Mouse (Mus musculus) frontal cortex, adult (tissue): ENCODE data around the gene Ccdc162.

Source experiments
- ATAC-seq: cut with Nextera tagmentation; 2 replicates; pipeline ENCODE4 v1.9.2; 2017; ENCODE audit warnings: mild to moderate bottlenecking, moderate library complexity, mixed read lengths; ENCODE audit not compliant: low TSS enrichment

The Ccdc162 gene

DNA sequence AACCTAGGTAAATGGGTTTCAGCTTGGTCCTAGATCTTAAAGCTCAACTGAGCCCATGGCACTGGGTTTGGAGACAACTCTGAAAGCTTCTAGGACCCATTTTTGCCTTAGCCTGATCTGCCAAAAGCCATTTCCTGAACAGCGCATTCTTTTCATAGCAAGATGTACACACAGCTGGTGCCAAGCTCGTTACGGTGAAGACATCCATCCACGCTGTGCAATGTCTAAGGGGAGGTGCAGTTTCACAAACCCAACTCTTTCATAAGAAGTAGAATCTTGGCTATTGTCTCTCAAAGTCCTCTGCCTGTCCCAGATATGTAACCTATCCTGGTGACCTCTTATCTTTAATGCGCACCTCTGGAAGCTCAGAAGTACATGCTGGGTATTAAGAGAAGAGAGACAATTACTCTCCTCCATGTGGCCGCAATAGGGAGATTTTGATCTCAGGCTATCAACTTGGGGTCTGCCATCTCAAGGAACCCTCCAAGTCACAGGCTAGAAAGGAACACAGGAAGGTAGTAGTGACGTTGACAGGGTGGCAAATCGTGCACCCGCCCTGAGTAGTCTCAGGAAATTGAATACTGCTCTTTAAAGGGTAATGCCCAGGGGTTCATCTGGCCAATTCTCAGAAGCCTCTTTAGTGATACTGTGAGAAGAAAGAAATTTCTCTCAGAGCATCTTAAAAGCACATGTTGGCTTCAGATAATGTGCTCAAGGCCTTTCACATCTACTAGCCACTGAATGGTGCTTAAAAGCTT is 81.0 kb downstream of the Ccdc162 start:
- peak; percentile 94 for ATAC-seq

DNA sequence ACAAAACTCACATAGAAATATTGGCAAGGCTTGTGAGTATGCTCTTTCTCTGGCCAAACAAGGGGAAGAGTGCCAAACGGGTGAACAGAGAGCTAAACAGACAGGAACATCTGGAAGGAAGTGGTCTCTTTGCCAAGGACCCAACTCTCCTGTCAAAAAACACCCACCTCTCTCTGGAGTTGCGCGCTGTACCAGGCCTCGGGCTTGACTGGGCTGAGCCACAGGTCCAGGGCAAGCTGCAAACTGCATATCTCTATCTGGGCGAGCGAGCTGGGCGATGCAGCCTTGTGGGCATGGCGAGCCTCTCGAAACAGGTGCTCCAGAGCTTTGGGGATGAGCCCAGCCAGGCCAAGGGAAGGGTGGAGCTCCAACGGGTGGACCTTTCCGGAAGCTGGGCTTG is 82.6 kb downstream of the Ccdc162 start:
- ATAC-seq: no peak

- no peak for ATAC-seq
These were observed 84.4 kb downstream of the Ccdc162 start for GRCm38 (mm10) chr10:41632062-41632461.

DNA sequence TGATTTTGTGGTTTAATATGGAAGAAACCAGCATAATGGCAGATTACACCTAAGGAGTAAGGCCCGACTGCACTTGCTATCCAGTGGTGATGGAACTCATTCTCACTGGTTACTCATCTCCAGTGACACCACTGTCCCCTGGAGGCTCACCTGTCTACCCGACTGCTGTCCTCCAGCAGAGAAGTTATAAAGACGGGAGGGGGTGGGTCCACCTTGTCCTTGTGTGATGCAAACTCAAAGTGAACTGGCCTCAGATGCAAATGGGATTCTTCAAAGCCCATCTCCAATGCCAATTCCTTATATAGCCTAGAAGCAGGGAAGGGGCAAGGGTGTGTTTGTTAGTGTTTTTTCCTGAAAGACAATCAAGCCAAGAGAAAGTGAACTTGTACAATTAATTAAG is 89.4 kb downstream of the Ccdc162 start:
- no peak for ATAC-seq

DNA sequence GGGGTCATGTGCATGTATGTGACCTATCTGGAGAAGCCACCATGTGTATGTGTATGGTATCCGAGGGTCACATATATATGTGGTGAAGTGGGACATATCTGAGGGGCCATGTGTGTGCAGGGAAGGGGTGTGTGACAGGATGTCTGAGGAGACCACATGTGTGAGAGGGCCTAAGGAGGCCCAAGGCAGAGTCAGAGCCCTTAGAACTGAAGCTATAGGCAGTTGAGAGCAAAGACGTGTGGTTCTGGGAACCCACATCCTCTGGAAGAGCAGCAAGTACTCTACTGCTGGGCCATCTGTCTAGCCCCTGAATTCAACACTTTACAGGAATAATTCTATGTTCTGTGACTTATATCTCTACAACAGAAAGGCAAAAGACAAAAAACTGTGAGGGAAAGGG is 96.4 kb downstream of the Ccdc162 start:
- ATAC-seq: no peak

- ATAC-seq: no peak
These were observed 100.9 kb downstream of the Ccdc162 start for GRCm38 (mm10) chr10:41615487-41615886.

GRCm38 (mm10) chr10:41611941-41612340 is 104.5 kb downstream of the Ccdc162 start:
- no peak for ATAC-seq

- no peak for ATAC-seq
These were observed 107.0 kb downstream of the Ccdc162 start for GRCm38 (mm10) chr10:41609475-41609874.

DNA sequence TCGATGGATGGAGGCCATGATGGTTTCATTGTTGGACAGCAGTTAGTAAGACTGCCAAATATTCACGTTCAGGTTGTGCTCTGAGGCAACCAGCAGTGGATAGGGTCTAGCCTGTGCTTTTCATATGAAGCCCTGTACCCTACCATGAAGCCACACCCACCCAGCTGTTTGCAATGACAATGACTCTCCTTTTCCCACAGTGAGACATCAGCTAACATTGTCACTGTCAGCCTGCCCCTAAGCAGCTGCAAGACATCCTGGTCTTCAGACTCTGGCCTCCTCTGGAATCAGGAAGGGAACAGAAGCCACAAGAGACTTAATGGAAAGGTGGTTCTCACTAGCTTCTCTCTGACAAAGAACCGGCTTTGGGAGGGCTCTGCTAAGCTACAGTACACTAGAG is 107.9 kb downstream of the Ccdc162 start:
- no peak for ATAC-seq

DNA sequence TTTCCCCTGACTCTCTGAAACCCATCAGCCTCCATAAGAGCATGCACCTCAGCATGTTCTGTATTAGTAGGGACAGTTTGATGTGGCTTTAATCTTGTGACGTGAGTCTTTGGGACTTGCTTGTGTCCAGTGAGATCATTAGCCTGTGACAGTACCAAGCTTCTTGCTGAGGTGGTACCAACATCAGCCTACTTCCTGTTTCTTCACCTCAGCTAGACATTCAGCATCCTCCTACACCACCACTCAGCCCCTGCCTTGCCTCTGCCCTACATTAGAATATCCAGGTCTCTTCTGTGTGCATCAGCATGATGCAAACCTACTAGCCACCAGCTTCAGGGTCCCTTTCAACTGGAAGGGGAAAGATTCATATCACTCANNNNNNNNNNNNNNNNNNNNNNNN is 113.8 kb downstream of the Ccdc162 start:
- no peak for ATAC-seq

GRCm38 (mm10) chr10:41601898-41602545 is 114.4 kb downstream of the Ccdc162 start:
- ATAC-seq: peak; percentile 51; the same call in 1 of the 2 replicates

DNA sequence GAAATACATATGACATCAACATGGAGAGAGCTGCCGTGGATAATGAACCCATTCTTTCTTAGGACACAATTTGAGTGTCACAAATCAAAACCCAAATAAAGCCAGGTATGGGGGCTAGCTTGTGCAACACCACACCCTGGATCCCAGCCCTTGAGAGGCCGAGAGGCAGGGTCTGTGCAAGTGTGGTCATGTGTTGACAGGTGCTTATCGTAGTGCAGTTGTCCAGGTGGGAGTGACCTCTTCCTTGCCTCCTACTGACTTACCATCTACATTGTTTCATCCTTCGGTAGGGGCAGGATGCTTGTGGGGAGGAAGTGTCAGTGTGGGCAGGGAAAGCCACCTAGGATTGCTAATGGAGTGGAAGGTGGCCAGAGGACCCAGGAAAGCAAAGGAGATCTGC is 115.1 kb downstream of the Ccdc162 start:
- no peak for ATAC-seq

DNA sequence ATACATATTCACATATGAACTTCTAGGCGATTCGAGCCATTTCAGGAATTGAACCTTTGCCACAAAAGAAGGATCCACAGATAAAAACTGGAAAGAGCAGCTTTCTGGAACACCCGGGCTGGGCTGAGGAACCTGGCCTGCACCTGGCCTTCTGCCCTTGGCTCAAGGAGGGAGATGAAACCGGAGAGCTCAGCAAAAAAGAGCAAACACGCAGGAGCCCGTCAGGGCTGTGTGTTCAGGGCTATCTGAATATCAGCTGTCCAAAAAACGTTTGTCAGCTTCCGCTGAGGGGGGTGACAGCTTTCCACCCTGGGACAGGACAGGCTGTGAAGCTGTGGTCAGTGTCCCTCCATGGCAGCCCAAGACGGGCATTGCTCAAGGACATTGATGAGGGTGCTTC is 117.4 kb downstream of the Ccdc162 start:
- ATAC-seq: no peak

- ATAC-seq: peak; percentile 71
These were observed 118.2 kb downstream of the Ccdc162 start for GRCm38 (mm10) chr10:41598221-41598620.

DNA sequence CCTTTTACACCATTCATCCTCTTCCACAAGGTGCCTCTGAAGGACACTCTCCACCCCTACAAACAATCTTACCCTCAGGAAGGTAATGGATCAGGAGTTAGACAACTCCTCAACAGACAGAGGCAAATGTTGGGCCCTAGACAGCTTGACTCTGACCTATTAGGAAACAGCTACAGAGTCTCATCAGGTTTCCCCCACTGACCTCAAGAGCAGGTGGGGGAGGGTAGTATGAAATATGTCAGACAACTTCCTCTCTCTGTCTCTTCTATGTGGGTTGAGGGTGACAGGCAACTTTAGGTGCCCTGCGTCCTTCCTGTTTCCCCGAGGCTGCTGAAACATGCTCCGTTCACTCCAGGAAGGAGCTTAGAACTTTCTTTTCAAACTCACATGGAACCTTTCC is 120.9 kb downstream of the Ccdc162 start:
- no peak for ATAC-seq

DNA sequence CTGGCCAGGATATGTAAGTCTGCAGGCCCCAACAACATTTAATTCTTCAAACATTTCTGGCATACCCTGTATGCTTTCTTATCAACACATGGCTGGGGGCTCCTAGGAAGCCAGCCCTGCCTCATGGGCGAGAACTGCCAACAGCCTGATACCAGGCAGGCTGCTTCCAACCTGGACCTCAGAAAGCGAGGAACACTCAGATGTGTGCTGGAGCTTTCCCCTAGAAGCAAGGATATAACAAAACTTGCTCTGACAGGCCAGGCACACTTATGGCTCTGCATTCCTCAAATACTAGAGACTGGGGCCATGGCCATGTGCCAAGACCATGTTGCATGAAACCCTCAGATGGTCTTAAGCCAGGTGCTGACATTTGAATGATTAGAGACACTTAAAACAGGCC is 121.5 kb downstream of the Ccdc162 start:
- ATAC-seq: no peak

DNA sequence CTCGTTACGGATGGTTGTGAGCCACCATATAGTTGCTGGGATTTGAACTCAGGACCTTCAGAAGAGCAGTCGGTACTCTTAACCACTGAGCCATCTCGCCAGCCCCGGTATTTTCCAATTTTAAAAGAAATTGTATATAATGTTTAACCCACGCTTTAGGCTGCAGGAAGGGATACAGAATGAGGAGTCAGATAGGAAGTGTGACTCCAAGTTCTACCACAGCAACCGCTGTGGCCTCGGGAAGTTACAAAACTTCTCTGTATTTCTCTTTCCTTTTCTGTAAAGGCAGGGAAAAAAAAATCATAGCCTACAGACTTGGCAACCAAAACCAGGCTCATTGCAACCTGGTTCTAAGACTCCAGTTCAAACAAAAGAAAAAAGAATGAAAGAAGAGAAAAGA is 122.0 kb downstream of the Ccdc162 start:
- ATAC-seq: no peak

GRCm38 (mm10) chr10:41588616-41589015 is 127.8 kb downstream of the Ccdc162 start:
- no peak for ATAC-seq

DNA sequence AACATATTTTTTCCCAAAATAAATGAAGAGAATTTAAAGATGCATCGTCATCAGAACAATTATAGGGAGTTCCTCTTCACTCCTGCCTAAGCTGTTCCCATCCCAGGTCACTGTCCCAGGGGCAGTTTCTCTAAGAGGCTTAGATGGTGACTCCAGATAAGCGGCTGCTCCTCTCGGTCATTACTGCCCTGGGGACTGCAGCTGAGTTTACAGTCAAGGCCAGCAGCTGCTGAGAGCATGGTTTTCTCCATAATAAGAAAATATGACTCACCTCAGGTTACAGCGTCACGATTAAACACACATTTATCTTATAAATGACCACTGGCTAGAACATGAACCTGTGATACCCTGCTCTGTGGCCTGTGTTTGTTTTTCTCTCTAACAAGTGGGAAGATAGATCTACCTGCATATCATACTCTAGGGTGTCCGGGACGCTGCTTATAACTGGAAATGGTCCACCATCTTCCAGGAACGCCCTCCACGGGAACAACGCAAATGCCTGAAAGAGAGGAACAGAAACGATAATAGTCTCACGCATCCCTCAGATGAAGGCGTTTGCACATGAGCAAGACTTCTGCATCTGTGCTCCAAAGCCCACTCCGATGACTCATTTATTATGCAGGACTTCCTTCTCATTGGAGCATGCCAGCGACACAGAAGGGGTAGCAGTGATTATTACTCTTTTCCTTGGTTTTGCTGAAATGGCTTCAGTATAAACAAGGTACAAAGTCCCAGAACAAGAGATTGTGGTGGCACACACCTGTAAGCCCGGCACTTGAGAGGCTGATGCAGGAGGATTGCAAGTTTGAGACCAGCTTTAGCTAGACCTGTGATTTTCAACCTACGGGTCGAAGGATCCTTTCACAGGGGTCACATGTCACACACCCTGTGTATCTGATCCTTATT is 129.2 kb downstream of the Ccdc162 start:
- no peak for ATAC-seq

DNA sequence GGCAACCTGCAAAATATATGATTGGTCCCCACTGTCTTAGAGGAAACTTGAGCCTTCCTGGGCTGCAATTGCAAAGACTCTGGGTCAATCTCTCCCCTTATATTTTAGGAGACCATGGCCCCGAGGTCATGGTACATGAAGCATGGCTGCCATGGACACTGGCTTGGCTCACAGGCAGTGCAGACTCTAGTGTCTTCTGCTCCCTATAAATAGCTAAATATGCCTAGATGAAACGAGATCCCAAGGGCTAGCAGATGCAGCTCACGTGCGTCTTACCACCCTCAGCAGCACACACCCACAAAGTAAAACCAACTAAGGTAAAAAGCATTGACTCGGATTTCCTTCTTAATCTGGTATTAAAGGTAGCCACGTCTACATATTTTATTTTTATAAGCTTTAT is 133.1 kb downstream of the Ccdc162 start:
- ATAC-seq: no peak

GRCm38 (mm10) chr10:41582901-41583361 is 133.5 kb downstream of the Ccdc162 start:
- no peak for ATAC-seq

GRCm38 (mm10) chr10:41580441-41580840 is 136.0 kb downstream of the Ccdc162 start:
- no peak for ATAC-seq
